Mouse (Mus musculus) T-helper 17 cell (primary cell): ENCODE results near the gene Zkscan17.

ENCODE experiments used
- in situ Hi-C, 2 experiments: fragments of 300-600 bp; cut with MboI, MseI; formaldehyde crosslinking; loops; 1 replicate in 1 of 2; 2 replicates in 1 of 2; pipeline ENCODE4 v1.15.1; 2025; ENCODE audit warnings: high pct_unique_total_duplicates in 2 of 2

Gene Zkscan17

GRCm38 (mm10) chr11:59460459-59460858 lies 66.1 kb downstream of the Zkscan17 start:
- in situ Hi-C loops, result no loop called here

- in situ Hi-C loops, result no loop called here
Measured at GRCm38 (mm10) chr11:59458973-59459372, 67.6 kb downstream of the Zkscan17 start.

GRCm38 (mm10) chr11:59456891-59457290 lies 69.7 kb downstream of the Zkscan17 start:
- in situ Hi-C loops, result no loop called here

GRCm38 (mm10) chr11:59456346-59456745 lies 70.2 kb downstream of the Zkscan17 start:
- in situ Hi-C loops, result no loop called here

GRCm38 (mm10) chr11:59451086-59451485 lies 75.5 kb downstream of the Zkscan17 start, which contains the start of gene Snap47:
Gene Snap47, minus strand, starts transcription at chr11:59451186.
- in situ Hi-C loops, result no loop called here

GRCm38 (mm10) chr11:59450230-59450771 lies 76.2 kb downstream of the Zkscan17 start:
- in situ Hi-C loops, result no loop called here

- in situ Hi-C loops, result no loop called here
Measured at GRCm38 (mm10) chr11:59449741-59450229, 76.8 kb downstream of the Zkscan17 start, which contains the start of gene Jmjd4. Gene Jmjd4, plus strand, starts transcription at chr11:59450045.

- in situ Hi-C loops, result no loop called here
Measured at GRCm38 (mm10) chr11:59443102-59443501, 83.4 kb downstream of the Zkscan17 start.

GRCm38 (mm10) chr11:59437954-59438353 lies 88.6 kb downstream of the Zkscan17 start:
- in situ Hi-C loops, result no loop called here
